Mouse (Mus musculus): ENCODE results near the gene Zc3hav1l. TPM values are rescaled to one million over a fixed set of nuclear protein-coding genes. Genes with fewer than 3 reads are reported as not detected.

Zc3hav1l gene
- polyA plus RNA-seq, 1 experiment, result 14.3 TPM

DNA sequence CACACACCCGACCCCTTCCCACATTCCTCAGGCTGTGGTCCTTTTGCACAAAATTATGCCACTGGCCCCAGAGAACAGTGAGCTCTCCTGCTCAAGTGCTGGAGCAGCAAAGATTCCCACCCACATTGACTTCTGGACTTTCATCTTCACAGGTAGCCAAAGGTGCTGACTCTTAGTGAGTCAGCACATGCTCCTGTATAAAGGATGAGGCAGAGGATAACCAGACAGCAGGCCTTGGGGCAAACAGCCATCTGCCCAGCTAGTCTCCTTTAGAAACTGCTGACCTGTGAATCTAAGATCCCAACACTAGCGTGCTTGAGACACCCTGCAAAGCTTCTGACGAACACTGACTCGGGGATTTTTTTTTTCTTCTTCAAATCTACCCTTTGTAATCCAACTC is 60.7 kb downstream of the Zc3hav1l start:
- TF ChIP-seq POLR2A (IDR thresholded peaks at IDR 0.05; ENCODE audit: low read depth, low read length), result no peak
- no peak for TF ChIP-seq CTCF (IDR thresholded peaks at IDR 0.05; ENCODE audit: borderline replicate concordance, insufficient read depth, low read length)
- Histone ChIP-seq H3K4me1 (ENCODE audit: control insufficient read depth, insufficient read depth, low read length) (no peaks in the 10 kb centered on the region), H3K27ac (ENCODE audit: insufficient read depth, low read length) (no peak overlapping the region), H3K4me3 (ENCODE audit: insufficient read depth, low read length) (no peak overlapping the region)

Other genes with a start within 250 kb of the Zc3hav1l start
- not detected in 2 replicates for gene Tmem213, start 190.0 kb downstream of the Zc3hav1l start, polyA plus RNA-seq (2011; ENCODE audit: insufficient read length, low read depth, missing spikeins)
- gene Atp6v0a4, start 174.7 kb downstream of the Zc3hav1l start, polyA plus RNA-seq (2011; ENCODE audit: insufficient read length, low read depth, missing spikeins), result 0.44 TPM in 1 of 2 replicates, not detected in the other
- 4.8 and 6.1 TPM in 2 replicates for gene D630045J12Rik, start 45.2 kb downstream of the Zc3hav1l start, polyA plus RNA-seq (2011; ENCODE audit: insufficient read length, low read depth, missing spikeins)
- gene Zc3hav1, start 55.3 kb upstream of the Zc3hav1l start, polyA plus RNA-seq (2011; ENCODE audit: insufficient read length, low read depth, missing spikeins), result 38.3 and 51.3 TPM in 2 replicates
- gene Ttc26, start 82.2 kb upstream of the Zc3hav1l start, polyA plus RNA-seq (2011; ENCODE audit: insufficient read length, low read depth, missing spikeins), result 10.4 and 10.7 TPM in 2 replicates
- gene Ubn2, start 134.7 kb upstream of the Zc3hav1l start, polyA plus RNA-seq (2011; ENCODE audit: insufficient read length, low read depth, missing spikeins), result 21.9 and 30.1 TPM in 2 replicates
- 10.8 and 15.6 TPM in 2 replicates for gene Fmc1, start 234.2 kb upstream of the Zc3hav1l start, polyA plus RNA-seq (2011; ENCODE audit: insufficient read length, low read depth, missing spikeins)